Mouse (Mus musculus) c-Kit-negative CD71-positive TER-119-positive erythroid progenitor cells, embryonic 14.5 days (primary cell): ENCODE data around the gene Naa30.
A peak's percentile ranks its signal among the peaks of the same experiment; 100 is the strongest.
"Not testable (repeated sequence)": the region's sequence is repeated elsewhere in the genome, so short reads cannot be mapped to it uniquely, and the experiment has no call there.

ENCODE experiments used
- DNase-seq: peaks from one replicate; pipeline ENCODE4 v3.0.0-alpha.2; 2013; ENCODE audit warnings: low read depth, low spot score

Gene Naa30

DNA sequence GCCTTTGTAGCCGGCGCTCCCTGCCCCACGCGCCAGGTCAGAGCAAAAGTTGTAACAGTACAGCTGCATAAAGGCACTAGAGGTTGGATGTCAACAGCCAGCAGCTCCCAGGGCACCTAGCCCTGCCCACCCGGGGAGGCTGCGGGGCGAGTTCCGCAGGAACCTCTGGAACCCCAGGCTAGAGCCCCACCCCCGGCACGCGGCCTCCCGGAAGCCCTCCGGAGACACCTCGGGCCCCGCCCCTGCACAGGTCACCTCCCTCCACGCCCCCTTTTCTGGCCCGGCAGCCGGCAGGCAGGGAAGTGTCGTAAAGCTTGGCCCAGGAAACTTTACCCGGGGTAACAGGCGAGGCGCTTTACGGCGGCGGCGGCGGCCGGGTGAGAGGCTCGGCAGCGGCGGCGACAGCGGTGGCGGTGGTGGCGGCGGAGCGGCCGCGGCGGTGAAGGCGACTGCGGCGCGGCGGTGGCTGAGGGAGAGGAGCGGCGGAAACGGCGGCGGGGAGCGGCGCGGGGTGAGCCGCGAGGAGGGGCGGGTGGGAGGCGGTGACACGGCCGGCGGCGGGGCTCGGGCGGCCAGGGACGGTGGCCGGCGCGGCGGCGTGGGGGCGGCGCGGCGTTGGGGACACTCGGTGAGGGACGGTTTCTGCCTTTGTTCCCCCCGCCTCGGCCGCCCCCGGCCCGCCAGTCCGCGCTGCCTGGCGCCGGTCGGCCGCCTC, at the start of gene Naa30:
Naa30 (plus strand) TSS at position 360 of the 715 bp plus-strand sequence.
- peak; percentile 87 for DNase-seq

DNA sequence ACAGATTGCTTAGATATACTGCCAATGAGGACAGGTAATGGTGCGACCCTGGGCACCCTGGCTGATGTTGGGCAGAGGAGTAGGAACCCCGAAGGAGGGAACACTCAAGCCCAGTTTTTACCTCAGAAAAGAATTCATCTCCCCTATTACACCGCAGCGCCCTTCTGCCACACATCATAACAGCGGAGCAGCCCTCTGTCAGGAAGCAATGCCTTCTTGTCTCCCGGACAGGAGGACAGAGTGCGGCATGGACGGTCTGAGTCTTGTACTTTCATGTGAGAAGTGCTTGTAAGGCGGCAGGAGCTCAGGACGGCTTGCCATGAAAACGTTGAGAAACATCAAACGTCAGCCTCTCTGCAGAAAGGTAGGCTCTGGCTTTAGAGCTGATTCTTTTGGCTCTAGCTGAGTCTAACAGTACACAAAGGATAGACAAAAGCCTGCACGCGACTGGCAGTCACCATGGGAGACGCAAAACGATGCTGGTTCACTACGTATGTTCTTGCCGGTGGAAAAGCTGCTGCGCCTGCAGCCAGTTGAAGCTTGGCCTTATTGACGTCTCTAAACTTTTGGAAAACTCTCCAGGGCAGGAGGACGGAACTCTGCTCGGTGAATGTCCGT, 44.8 kb upstream of the Naa30 start:
- no peak for DNase-seq

DNA sequence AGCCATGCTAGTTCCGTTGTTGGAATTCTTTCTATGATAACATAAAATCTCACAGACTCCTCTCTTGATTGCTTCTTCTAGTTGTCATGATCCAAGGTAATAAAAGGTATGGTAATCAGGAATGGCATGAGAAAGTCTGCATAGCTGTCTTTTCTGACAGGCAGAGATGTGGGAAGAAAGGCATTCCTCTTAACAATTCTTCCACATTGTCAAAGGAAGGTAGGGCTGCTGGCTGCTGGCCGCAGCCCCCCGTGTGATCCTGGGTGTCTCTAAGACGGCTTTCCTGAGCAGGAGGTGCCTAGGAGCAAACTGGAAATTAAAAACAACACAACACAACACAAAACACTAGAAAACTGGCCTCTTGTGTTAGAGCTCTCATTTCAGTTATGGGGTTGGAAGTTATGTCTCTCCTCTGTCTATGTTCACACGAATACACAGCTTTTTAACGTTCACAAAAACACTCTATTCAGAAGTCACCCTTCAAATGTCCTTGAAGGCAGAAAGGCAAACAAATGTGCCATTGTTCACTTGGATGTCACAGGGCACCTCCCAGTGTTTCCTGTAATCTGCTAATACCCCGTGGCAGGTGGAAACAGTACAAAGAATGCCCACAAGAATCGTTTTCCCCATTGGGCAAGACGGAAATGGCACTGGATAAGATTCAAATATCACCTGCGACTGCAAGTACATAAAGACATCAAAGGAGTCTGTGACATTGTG, 43.3 kb upstream of the Naa30 start:
- no peak for DNase-seq

DNA sequence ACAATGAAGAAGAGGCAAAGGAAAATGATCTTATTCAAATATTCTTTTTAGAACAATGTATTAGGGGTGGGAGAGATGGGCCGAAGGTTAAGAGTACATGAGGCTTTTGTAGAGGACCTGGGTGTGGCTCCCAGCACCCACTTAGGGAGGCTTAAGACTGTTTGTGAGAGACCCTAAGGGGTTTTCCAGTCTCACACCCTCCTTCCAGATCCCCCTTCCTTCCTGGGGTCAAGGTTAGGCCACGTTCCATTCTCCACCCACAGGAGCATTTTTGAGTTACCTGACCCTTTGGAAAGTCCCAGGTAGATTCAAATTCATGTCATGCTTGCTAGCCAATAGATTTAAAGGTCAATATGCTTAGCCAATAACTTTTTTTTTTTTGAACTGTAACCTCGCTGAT, 39.6 kb upstream of the Naa30 start:
- no peak for DNase-seq

DNA sequence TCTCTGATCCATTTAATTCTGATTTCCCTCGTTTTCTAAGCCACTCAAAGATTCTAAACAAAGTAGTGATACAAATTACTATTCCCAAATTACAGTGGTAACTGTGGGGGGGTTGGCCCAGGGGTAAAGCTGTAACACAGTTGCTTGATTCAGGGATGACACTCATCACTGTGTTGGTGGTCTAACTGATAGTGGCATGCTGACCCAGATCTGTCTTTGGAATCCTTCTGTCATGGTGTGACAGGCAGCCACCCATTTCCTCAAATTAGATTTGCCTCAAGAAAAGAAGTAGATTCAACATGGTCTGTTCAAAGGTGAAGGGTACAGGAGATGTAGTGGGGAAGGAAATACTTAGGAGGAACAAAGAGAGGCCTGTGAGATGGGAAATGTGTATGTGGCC, 33.9 kb upstream of the Naa30 start:
- no peak for DNase-seq

DNA sequence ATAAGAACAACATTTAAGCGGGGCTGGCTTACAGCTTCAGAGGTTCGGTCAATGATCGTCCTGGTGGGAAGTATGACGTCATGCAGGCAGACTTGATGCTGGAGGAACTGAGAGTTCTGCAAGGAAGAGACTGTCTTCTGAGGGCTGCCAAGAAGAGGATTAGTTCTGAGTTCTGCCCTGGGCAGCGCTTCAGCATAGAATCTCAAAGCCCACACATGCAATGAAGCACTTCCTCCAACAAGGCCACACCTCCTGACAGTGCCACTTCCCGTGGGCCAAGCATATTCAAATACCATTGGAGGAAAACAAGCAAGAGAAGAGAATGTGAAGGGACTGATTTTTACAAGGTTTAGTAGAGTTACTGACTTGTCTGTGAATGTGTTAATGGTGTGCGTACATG, 31.3 kb upstream of the Naa30 start:
- DNase-seq: no peak

DNA sequence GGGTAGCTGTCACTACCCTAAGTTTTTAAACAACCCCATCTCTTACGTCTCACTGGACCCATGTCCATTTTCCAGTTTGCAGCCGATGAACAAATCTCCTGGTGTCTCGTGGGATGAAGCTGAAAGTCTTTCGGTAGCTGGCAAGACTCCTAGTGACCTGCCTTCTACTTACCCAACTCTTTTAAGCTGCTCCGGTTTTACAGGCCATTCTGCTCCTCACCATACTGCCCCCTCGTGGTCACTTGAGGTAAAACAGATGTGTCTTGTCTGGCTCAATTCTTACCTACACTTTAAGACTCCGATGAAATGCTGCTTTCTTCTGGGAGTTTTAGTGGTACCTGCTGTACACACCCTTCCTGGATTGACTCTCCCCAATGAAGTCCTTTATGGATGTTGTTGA, 18.2 kb upstream of the Naa30 start:
- peak; percentile 57 for DNase-seq

DNA sequence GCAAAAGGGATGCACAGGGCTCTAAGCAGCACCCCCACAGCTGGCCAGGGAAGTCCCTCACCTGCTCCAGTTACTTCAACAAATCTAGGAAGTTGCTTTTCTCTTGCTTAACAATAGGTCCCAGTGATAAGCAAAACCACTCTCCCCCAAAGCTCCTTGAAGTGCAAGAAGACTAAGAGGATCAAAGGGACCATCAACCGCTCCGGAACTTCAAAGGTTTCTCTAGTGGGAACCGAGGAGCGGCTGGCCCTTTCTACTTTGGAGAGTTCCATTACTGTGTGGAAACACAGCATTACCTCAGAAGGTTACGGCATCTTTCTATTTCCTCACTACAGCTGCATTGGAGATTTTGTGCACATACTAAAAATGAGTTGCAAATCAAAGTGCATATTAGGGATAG, 16.5 kb upstream of the Naa30 start:
- DNase-seq: no peak

DNA sequence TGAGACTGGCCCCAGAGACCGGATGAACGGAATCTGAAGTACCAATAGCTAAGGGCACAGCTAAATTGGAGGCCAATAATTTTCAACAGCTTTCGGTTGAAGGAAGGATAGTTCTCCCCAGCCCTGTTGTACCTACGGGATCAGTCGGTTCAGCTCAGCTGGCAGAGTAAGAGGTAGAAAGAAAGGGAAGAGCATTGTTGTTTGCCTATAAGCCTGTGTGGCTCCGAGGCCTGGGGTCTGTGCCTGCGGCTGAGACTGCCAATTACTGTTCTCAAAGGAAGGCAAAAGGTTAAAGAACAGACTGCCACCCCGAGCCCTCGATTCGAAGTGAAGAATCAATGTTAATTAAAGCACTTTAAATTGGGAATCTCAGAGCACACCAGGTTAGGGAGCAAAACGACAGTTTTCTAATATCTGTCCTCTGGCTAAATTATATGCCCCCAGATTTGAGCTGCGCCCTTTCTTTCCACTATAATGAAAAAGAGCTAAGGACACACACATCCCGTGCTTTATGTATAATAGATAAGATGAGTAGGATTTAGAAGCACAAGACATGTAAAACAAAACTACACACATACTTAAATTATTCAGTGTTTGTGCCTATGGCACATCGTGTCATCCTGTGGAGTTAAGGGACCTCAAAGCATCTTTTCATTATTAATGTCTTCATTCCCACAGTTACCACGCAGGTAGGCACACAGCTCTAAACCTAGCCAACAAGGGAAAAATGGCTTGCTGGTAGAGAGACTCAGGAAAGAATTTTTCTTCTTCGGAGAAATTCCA, 13.7 kb upstream of the Naa30 start:
- DNase-seq: no peak

DNA sequence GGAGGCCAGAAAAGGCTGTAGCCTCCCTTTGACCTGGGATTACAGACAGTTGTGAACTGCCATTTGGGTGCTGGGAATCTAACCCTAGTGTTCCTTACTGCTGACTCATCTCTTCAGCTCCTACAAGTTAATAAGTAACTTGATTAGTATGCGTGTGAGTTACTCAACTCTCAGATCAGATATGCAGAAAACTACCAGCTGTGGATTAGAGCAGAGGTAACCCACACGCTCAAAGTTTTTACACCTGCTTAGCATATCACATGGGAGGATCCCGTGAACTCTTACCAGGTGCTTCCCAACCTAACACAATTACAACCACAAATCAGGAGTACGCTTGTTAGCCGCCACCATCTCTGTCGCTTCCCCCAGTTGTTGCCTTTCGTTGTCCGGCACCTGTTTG, 740 bp upstream of the Naa30 start:
- no peak for DNase-seq

DNA sequence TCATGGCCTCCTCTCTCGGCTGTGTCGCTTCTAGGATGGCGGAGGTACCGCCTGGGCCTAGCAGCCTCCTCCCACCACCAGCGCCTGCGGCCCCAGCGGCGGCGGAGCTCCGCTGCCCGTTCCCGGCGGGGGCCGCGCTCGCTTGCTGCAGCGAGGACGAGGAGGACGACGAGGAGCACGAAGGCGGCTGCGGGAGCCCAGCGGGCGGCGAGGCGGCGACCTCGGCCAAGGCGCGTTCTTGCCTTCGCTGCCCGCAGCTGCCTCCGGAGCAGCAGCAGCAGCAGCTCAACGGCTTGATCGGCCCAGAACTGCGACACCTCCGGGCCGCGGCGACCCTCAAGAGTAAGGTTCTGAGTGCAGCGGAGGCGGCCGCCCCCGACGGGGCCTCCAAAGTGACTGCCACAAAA, 559 bp downstream of the Naa30 start:
- DNase-seq: no peak

DNA sequence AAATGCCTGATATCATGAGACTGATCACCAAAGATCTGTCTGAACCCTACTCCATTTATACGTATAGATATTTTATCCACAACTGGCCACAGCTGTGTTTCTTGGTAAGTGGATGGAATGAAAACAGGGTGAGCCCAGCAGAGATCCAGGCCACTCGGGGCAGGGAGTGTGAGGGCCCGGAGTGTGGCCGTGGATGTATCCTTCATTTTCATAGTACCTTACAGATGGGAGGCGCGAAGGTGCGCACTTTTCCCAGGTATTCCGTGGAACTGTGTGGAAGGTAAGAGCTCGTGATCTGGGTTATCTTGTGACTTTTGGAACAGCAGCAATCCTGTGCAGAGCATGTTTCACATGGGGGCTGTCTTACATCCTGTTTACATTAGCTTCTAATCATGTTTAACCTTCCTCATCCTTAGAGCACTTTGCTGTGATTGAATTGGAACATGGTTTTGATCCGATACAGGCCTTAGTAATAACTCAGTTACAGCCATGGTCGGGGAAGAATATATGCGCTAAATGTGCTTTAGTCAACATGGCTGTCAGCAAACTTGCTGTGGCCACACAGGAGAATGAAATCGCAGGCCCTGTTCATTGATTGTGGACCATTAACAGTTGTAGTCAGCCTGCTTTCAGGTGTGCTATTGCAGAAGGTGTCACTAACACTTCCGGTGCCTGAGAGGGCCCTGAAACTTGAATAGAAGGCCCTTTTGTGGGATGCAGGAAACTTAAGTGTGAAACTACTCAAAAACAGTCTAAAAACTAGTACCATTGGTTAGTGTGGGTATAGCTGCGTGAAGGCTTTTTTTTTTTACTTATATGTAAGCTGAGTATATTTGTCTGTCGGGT, 1.5 kb downstream of the Naa30 start:
- DNase-seq: no peak

DNA sequence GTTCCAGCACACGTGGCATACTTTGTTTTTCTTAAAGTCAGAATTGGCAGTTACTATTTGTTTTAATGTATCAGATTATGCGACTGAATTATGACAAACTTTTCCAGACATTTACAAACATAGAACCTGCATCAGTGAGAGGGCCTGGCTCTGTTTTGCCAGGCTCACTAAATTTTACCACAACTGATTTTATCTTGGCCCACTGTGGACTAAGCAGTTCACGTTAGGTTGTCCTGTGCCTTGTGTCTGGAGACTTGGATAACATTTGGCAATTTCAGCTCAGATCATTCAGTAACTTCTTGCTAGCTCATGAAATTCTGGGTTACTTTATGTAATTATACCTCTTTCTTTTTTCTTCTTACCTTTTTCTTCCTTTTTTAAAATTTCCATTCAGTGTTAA, 7.7 kb downstream of the Naa30 start:
- no peak for DNase-seq

DNA sequence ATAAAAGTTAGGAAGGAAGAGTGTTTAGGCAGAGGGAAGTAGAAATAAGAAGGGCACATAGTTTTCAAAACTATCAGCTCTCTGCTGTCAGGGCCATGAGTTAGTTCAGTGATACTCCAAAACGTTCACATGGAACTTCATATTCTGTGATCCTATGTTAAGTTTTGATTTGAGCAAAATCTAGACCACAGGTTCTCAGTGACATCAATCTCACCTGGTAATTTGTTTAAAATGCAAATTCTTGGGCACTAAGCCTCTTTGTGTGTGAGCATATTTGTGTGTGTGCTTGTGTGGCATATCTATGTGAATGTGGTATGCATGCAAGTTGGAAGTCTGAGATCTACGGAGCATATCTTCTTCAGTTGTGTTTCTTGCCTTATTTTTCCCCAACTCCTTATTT, 14.2 kb downstream of the Naa30 start:
- no peak for DNase-seq

DNA sequence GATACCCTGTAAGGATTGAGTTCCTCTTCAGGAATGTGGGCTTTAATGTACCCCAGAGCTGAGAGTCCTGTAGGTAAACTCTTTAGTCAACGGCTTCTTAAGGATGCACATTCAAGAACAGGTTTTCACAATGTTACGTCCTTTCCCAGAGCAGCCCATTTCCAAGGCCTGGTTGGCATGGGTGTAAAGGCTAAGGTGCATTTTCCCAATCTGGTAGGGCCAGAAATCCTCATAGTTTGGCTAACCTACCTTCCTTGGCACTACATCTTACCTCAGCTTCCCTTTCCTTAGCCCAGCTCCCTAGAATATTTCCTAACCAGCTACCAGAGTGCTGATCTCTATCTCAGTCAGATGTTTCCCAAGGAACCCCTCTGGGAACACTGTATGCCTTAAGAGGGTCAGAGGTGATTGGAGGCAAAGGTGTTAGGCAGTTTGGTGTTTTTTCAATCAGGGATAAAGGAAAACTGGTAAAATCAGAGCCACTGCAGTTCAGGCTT, 25.1 kb downstream of the Naa30 start:
- no peak for DNase-seq

DNA sequence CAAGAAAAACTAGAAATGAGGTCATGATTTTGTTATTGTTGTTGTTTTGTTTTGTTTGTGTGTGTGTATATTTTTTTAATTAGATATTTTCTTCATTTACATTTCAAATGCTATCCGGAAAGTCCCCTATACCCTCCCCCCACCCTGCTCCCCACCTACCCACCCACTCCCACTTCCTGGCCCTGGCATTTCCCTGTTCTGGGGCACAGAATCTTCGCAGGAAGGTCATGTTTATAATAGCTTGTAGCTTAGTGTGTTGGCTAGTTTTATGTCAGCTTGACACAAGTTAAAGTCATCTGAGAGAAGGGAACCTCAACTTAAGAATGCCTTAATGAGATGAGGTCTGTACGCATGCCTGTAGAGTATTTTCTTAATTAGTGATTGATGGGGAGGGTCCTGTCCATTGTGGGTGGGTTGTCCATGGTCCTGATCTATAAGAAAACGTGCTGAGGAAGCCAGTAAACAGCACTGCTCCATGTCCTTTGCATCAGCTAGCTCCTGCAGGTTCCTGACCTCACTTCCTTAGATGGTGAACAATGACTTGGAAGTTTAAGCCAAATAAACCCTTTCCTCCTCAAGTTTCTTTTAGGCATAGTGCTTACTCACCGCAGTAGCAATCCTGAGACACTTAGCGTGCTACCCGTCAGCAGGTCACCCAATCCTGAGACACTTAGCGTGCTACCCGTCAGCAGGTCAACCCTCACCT, 29.2 kb downstream of the Naa30 start:
- DNase-seq: no peak

DNA sequence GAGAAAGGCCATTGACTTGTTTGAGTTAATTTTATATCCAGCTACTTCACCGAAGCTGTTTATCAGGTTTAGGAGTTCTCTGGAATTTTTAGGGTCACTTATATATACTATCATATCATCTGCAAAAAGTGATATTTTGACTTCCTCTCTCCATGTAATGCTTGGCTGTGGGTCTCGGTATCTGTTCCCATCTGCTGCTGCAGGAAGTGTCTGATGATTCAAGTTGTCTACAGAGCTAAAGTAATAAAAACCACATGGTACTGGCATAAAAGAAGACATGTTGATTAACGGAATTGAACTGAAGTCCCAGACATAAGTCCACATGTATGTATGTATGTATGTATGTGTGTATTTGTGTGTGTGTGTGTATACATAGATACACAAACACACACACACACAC, 38.2 kb downstream of the Naa30 start:
- DNase-seq: not testable (repeated sequence)

DNA sequence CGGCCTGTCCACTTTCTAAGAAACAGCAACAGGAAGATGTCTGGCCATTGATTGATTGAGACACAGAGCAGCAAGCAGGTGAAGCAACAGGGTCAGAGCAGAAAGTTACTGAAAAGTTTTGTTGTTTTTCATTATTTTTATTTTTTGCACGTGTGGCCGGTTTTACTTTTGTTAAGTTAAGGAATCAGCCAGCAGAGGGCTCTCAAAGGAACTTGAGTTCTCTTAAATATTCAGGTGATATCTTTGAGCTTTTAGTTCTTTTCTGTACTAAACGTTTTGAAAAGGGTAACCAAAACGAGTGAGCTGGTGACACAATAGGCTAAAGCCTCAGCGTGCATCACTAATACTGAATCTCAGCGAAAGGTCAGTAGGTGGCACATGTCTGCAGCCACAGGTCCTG, 46.7 kb downstream of the Naa30 start:
- DNase-seq: no peak

DNA sequence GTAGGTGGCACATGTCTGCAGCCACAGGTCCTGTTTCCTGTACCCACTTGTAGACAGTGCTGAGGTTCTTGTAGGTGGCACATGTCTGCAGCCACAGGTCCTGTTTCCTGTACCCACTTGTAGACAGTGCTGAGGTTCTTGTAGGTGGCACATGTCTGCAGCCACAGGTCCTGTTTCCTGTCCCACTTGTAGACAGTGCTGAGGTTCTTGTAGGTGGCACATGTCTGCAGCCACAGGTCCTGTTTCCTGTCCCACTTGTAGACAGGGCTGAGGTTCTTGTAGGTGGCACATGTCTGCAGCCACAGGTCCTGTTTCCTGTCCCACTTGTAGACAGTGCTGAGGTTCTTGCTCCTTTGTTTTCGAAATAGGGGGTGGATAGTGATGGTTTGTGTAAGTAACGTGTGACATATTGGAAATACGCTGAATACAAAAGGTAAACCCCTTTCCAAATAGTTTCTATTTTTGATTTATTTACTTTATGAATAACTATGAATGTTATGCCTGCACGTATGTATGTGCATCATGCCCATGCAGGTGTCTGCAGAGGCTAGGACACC, 47.5 kb downstream of the Naa30 start:
- DNase-seq: not testable (repeated sequence)

DNA sequence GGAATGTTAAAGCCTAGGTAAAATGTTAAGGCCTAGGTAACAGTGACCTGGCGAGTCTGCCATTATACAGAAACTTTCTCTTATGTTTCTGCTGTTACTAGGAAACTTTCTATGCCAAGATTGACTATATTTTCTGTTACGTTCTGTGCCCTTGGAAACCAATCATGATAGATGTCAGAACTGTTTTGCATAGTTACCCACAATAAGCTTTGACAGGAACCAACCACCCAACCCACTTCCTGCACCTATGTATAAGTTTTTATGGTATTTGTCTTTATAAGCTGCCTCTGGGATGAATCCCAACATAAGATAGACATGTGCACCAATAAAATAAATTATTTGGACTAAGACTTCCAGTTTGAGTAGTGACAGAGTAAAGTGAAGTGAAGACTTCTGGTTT, 49.7 kb downstream of the Naa30 start:
- DNase-seq: no peak
